Comparison of ENCODE assay signal across 23 mouse cellular contexts in genomic region chr2:5649226-5649625, GRCm38 (mm10).
DNase-seq lines count a peak whose midpoint lies in the region; ATAC-seq lines count a peak whose summit lies in the region.
"Had no signal": no experiment of that assay in that cellular context is flagged by ENCODE, and none has a peak within 500 bp of the region (broad histone marks: within the 10 kb centered on the region; RNA-seq: fewer than 3 reads in every experiment).

No protein-coding gene starts in this region.

- no peak overlapping the region for H3K9ac ChIP-seq in heart, embryonic 12.5 days
- H3K9ac ChIP-seq: embryonic facial prominence, embryonic 13.5 days; forebrain, postnatal 0 days; heart, embryonic 15.5 days; hindbrain, embryonic 13.5 days; intestine, embryonic 15.5 days had no signal

- peak; percentile 63 to 77 for DNase-seq in cerebellum, postnatal 10 days
- DNase-seq in cerebellum, postnatal 4 days (ENCODE audit: low spot score in 2 of 2), result no peak
- DNase-seq in heart, adult 11 months, result peak; percentile 70
- peak; percentile 11 for DNase-seq in left cerebral cortex, postnatal 4 days
- no peak for DNase-seq in left cerebral cortex, postnatal 14 days (ENCODE audit: low spot score in 2 of 2)
- DNase-seq in frontal cortex, postnatal 36 days (ENCODE audit: low spot score in 2 of 2), result no peak
- DNase-seq: adrenal gland, postnatal 25 days; cerebellum, adult 18-20 months; cerebellum, adult 9-11 months; forebrain, postnatal 0 days; gastrocnemius, postnatal 36 days; heart, postnatal 10 days; heart, postnatal 36 days had no signal

- WGBS in heart, embryonic 12.5 days, result 81% methylated on average over 5 of the region's 5 CpGs

- ATAC-seq in heart, embryonic 12.5 days (ENCODE audit: insufficient number of reproducible peaks, low FRiP score), result no peak
- ATAC-seq: activated CD4-positive, CD25-positive, alpha-beta regulatory T cell, adult 4 months; forebrain, embryonic 14.5 days; forebrain, postnatal 0 days; hindbrain, embryonic 16.5 days; intestine, embryonic 15.5 days had no signal

- no peaks in the 10 kb centered on the region for H3K9me3 ChIP-seq in heart, embryonic 12.5 days (replicated peaks)
- H3K9me3 ChIP-seq: embryonic facial prominence, embryonic 13.5 days; heart, embryonic 15.5 days; hindbrain, embryonic 10.5 days; hindbrain, embryonic 13.5 days; intestine, embryonic 15.5 days had no signal

- H3K4me1 ChIP-seq in heart, embryonic 12.5 days (replicated peaks), result no peaks in the 10 kb centered on the region
- H3K4me1 ChIP-seq: embryonic facial prominence, embryonic 13.5 days; heart, embryonic 15.5 days; hindbrain, embryonic 10.5 days; hindbrain, embryonic 13.5 days; intestine, embryonic 15.5 days had no signal

- H3K27me3 ChIP-seq in heart, embryonic 12.5 days (replicated peaks), result no peaks in the 10 kb centered on the region
- H3K27me3 ChIP-seq: embryonic facial prominence, embryonic 13.5 days; heart, embryonic 15.5 days; hindbrain, embryonic 13.5 days; intestine, embryonic 15.5 days had no signal

- intact Hi-C loops in left cerebral cortex, postnatal 4 days (cut with DNase I), result no loop called here
- intact Hi-C loops in left cerebral cortex, postnatal 14 days (cut with DNase I), result no loop called here

- H3K4me2 ChIP-seq in heart, embryonic 12.5 days, result no peak overlapping the region
- H3K4me2 ChIP-seq: embryonic facial prominence, embryonic 13.5 days; heart, embryonic 11.5 days; heart, embryonic 15.5 days; hindbrain, embryonic 13.5 days; intestine, embryonic 15.5 days had no signal

- no peaks in the 10 kb centered on the region for H3K36me3 ChIP-seq in heart, embryonic 12.5 days
- H3K36me3 ChIP-seq: embryonic facial prominence, embryonic 13.5 days; heart, embryonic 15.5 days; hindbrain, embryonic 10.5 days; hindbrain, embryonic 13.5 days; intestine, embryonic 15.5 days had no signal

- H3K4me3 ChIP-seq in heart, embryonic 12.5 days, result no peak overlapping the region
- H3K4me3 ChIP-seq: embryonic facial prominence, embryonic 13.5 days; heart, embryonic 15.5 days; hindbrain, embryonic 10.5 days; hindbrain, embryonic 13.5 days; intestine, embryonic 15.5 days had no signal

- H3K27ac ChIP-seq in heart, embryonic 12.5 days (ENCODE audit: poor library complexity, severe bottlenecking), result no peak overlapping the region
- H3K27ac ChIP-seq: embryonic facial prominence, embryonic 13.5 days; heart, embryonic 15.5 days; hindbrain, embryonic 10.5 days; hindbrain, embryonic 13.5 days; intestine, embryonic 15.5 days had no signal

Comparison
In these comparisons a context has a peak if more than half of its experiments do, and no peak if none do; other contexts are left out.
1. DNase-seq: peak in cerebellum, postnatal 10 days (2 of 2), heart, adult 11 months (single experiment) and left cerebral cortex, postnatal 4 days (single experiment); none in cerebellum, postnatal 4 days (0 of 2), left cerebral cortex, postnatal 14 days (0 of 2) and frontal cortex, postnatal 36 days (0 of 2).